Mouse (Mus musculus) Patski (cell line): ENCODE data around the gene Bik. TPM values are rescaled to one million over a fixed set of nuclear protein-coding genes. Genes with fewer than 3 reads are reported as not detected.

ENCODE experiments used
- ATAC-seq: fragments of 100-300 bp; one replicate; pipeline ENCODE4 v1.8.0; 2021
- CTCF ChIA-PET: fragments of 350-600 bp; sonication (Branson Sonifier 250); formaldehyde crosslinking; loops from one replicate; lab custom pipeline; 2022; ENCODE audit warnings: inconsistent platforms; lab: Charles Lee
- POLR2A ChIA-PET: fragments of 350-600 bp; sonication (Branson Sonifier 250); formaldehyde crosslinking; loops from one replicate; lab custom pipeline; 2022; ENCODE audit warnings: antibody characterized with exemption, inconsistent platforms; lab: Charles Lee
- DNase-seq: peaks from one replicate; pipeline ENCODE4 v3.0.0-alpha.2; 2011; ENCODE audit warnings: low read depth, low spot score
- H3K27me3 ChIP-seq: fragments of 371-371 bp; one replicate; pipeline ENCODE4 v1.5.1; 2021
- CTCF ChIP-seq: fragments of 100-300 bp; IDR thresholded peaks from one replicate; pipeline ENCODE4 v1.5.1; 2021
- in situ Hi-C: fragments of 300-500 bp; cut with MboI; formaldehyde crosslinking; loops from 3 replicates; pipeline ENCODE4 v1.11.1; 2018; ENCODE audit warnings: low pct_unique_long_range_greater_than_20kb, mixed read lengths
- polyA plus RNA-seq: library from polyadenylated mRNA; unstranded; gene quantifications from one replicate; pipeline ENCODE4 v1.2.3, GENCODE M21; 2021

Bik gene
- polyA plus RNA-seq, 1 experiment from 2014 or later, result 0.15 TPM

- ChIA-PET CTCF (interaction anchor here (0.7 kb wide), 1 partner anchor 155 kb away, joined by 3 read pairs; no protein-coding TSS in a partner anchor), POLR2A (interaction anchor here (1.8 kb wide), 1 partner anchor 31 kb away, joined by 6 read pairs; no protein-coding TSS in a partner anchor)
- in situ Hi-C loops, result no loop called here
- H3K27me3 ChIP-seq, result no peaks in the 10 kb centered on the region
- peak; percentile 8 for ATAC-seq
- no peak for TF ChIP-seq CTCF
- no peak for DNase-seq
Measured at GRCm38 (mm10) chr15:83562626-83563270, 36.1 kb downstream of the Bik start.

- POLR2A ChIA-PET, result interaction anchor here (1.8 kb wide), 2 partner anchors 8 to 31 kb away, joined by 6 read pairs; no protein-coding TSS in a partner anchor
- no peak for TF ChIP-seq CTCF
- in situ Hi-C loops, result no loop called here
- CTCF ChIA-PET, result interaction anchor here (0.7 kb wide), 1 partner anchor 155 kb away, joined by 3 read pairs; no protein-coding TSS in a partner anchor
- H3K27me3 ChIP-seq, result no peaks in the 10 kb centered on the region
- ATAC-seq, result peak; percentile 19
- no peak for DNase-seq
Measured at GRCm38 (mm10) chr15:83563327-83563856, 36.7 kb downstream of the Bik start, which contains the start of the genes Tspo and Mcat. Tspo (plus strand) TSS chr15:83563592. Mcat (minus strand) TSS chr15:83563787.

GRCm38 (mm10) chr15:83563857-83564651 lies 37.4 kb downstream of the Bik start:
- in situ Hi-C loops, result no loop called here
- no peaks in the 10 kb centered on the region for H3K27me3 ChIP-seq
- DNase-seq (no peak), ATAC-seq (no peak)
- POLR2A ChIA-PET, result interaction anchor here (1.0 to 1.8 kb wide), 3 partner anchors 8 to 30 kb away, joined by 3 to 6 read pairs (median 6); no protein-coding TSS in a partner anchor
- CTCF ChIA-PET, result interaction anchor here (1.0 kb wide), 1 partner anchor 11 kb away, joined by 3 read pairs; no protein-coding TSS in a partner anchor
- TF ChIP-seq CTCF, result no peak

GRCm38 (mm10) chr15:83565434-83565833 lies 38.8 kb downstream of the Bik start:
- ATAC-seq, result peak; percentile 77
- POLR2A ChIA-PET, result no interaction called here
- no peaks in the 10 kb centered on the region for H3K27me3 ChIP-seq
- in situ Hi-C loops, result no loop called here
- DNase-seq, result peak; percentile 51
- no peak for TF ChIP-seq CTCF
- CTCF ChIA-PET, result interaction anchor here (0.8 kb wide), 1 partner anchor 13 kb away, joined by 3 read pairs; no protein-coding TSS in a partner anchor

- H3K27me3 ChIP-seq, result no peaks in the 10 kb centered on the region
- DNase-seq (no peak), ATAC-seq (no peak)
- in situ Hi-C loops, result no loop called here
- no peak for TF ChIP-seq CTCF
- POLR2A ChIA-PET, result interaction anchor here (0.6 kb wide), 1 partner anchor 8 kb away, joined by 3 read pairs; no protein-coding TSS in a partner anchor
- CTCF ChIA-PET, result interaction anchor here (0.8 kb wide), 1 partner anchor 13 kb away, joined by 3 read pairs; no protein-coding TSS in a partner anchor
Measured at GRCm38 (mm10) chr15:83566006-83566405, 39.3 kb downstream of the Bik start.

GRCm38 (mm10) chr15:83567728-83568127 lies 41.1 kb downstream of the Bik start:
- ChIA-PET CTCF (no interaction called here), POLR2A (interaction anchor here (0.5 kb wide), 1 partner anchor 401 kb away, joined by 3 read pairs; no protein-coding TSS in a partner anchor)
- ATAC-seq (no peak), DNase-seq (no peak)
- no peak for TF ChIP-seq CTCF
- no peaks in the 10 kb centered on the region for H3K27me3 ChIP-seq
- in situ Hi-C loops, result no loop called here

GRCm38 (mm10) chr15:83568544-83568943 lies 41.9 kb downstream of the Bik start:
- no peak for TF ChIP-seq CTCF
- ChIA-PET CTCF (no interaction called here), POLR2A (no interaction called here)
- H3K27me3 ChIP-seq, result no peaks in the 10 kb centered on the region
- in situ Hi-C loops, result no loop called here
- ATAC-seq (no peak), DNase-seq (no peak)

- H3K27me3 ChIP-seq, result no peaks in the 10 kb centered on the region
- no peak for ATAC-seq
- CTCF ChIA-PET, result interaction anchor here (1.0 to 1.2 kb wide), 2 partner anchors 12 to 25 kb away, joined by 3 read pairs; no protein-coding TSS in a partner anchor
- POLR2A ChIA-PET, result no interaction called here
- in situ Hi-C loops, result no loop called here
- no peak for TF ChIP-seq CTCF
- no peak for DNase-seq
Measured at GRCm38 (mm10) chr15:83569682-83570081, 43.0 kb downstream of the Bik start.

- POLR2A ChIA-PET, result interaction anchor here (0.5 kb wide), 1 partner anchor 381 kb away, joined by 5 read pairs; no protein-coding TSS in a partner anchor
- in situ Hi-C loops, result no loop called here
- CTCF ChIA-PET, result interaction anchor here (0.9 to 1.2 kb wide), 3 partner anchors 11 to 24 kb away, joined by 3 read pairs; no protein-coding TSS in a partner anchor
- ATAC-seq (no peak), DNase-seq (no peak)
- no peak for TF ChIP-seq CTCF
- H3K27me3 ChIP-seq, result no peaks in the 10 kb centered on the region
Measured at GRCm38 (mm10) chr15:83570641-83571040, 44.0 kb downstream of the Bik start.

GRCm38 (mm10) chr15:83571636-83572035 lies 45.0 kb downstream of the Bik start:
- ChIA-PET POLR2A (no interaction called here), CTCF (interaction anchor here (1.1 kb wide), 1 partner anchor 12 kb away, joined by 3 read pairs; no protein-coding TSS in a partner anchor)
- ATAC-seq (peak; percentile 9), DNase-seq (no peak)
- in situ Hi-C loops, result no loop called here
- no peaks in the 10 kb centered on the region for H3K27me3 ChIP-seq
- TF ChIP-seq CTCF, result no peak
